Mouse (Mus musculus) heart, postnatal 0 days (tissue): ENCODE results near the gene Tmem44. TPM values are rescaled to one million over a fixed set of nuclear protein-coding genes. Genes with fewer than 3 reads are reported as not detected.

Experiments used
- ATAC-seq: fragments of 200-750 bp; cut with Nextera tagmentation; 2 replicates; pipeline ENCODE4 v1.8.0; 2017; ENCODE audit warnings: low read depth, moderate number of reproducible peaks, moderate library complexity; ENCODE audit not compliant: insufficient read depth
- DNase-seq: peaks from one replicate; pipeline ENCODE4 v3.0.0-alpha.2; 2016; ENCODE audit warnings: low spot score
- H3K27ac ChIP-seq: fragments of 300-500 bp; sonication (generic); 2 replicates; pipeline ENCODE4 v1.5.1; 2014; ENCODE audit warnings: low read depth, mild to moderate bottlenecking
- H3K27me3 ChIP-seq: fragments of 300-500 bp; sonication (generic); 2 replicates; pipeline ENCODE4 v1.6.1; 2014; ENCODE audit warnings: low read length, mixed read lengths; ENCODE audit not compliant: control insufficient read depth, insufficient read depth
- H3K36me3 ChIP-seq: fragments of 300-500 bp; sonication (generic); replicated peaks from 2 replicates; pipeline ENCODE4 v1.6.1; 2014; ENCODE audit warnings: low read length, mixed read lengths; ENCODE audit not compliant: control insufficient read depth, insufficient read depth
- H3K4me1 ChIP-seq: fragments of 300-500 bp; sonication (generic); 2 replicates; pipeline ENCODE4 v1.6.1; 2014; ENCODE audit warnings: antibody characterized with exemption; ENCODE audit not compliant: control insufficient read depth, insufficient read depth
- H3K4me2 ChIP-seq: fragments of 300-500 bp; sonication (generic); 2 replicates; pipeline ENCODE4 v1.6.1; 2014; ENCODE audit warnings: low read depth, mild to moderate bottlenecking, low read length, moderate library complexity
- H3K4me3 ChIP-seq: fragments of 300-500 bp; sonication (generic); 2 replicates; pipeline ENCODE4 v1.5.1; 2014; ENCODE audit warnings: low read depth, low read length
- H3K9ac ChIP-seq: fragments of 300-500 bp; sonication (generic); replicated peaks from 2 replicates; pipeline ENCODE4 v1.6.1; 2014; ENCODE audit warnings: low read depth, low read length, mixed read lengths
- H3K9me3 ChIP-seq: fragments of 300-500 bp; sonication (generic); replicated peaks from 2 replicates; pipeline ENCODE4 v1.6.1; 2016; ENCODE audit warnings: low read length; ENCODE audit not compliant: control insufficient read depth
- CTCF ChIP-seq: IDR thresholded peaks from 2 replicates; pipeline ENCODE4 v1.5.1; 2016; ENCODE audit warnings: antibody characterized with exemption, control low read depth, low read depth
- EP300 ChIP-seq: IDR thresholded peaks from 2 replicates; pipeline ENCODE4 v1.6.1; 2016; ENCODE audit warnings: antibody characterized with exemption, low read depth
- WGBS: fragments of 180-500 bp; shearing (Covaris S2); extraction: QIAGEN DNeasy Blood & Tissue Kit; methylation state at CpG from one replicate; pipeline ENCODE4 v1.1.7; 2014; 5-methylcytosine and 5-hydroxymethylcytosine counted together
- polyA plus RNA-seq: library from polyadenylated mRNA; unstranded; fragments of >200 nt; fragmentation: Nextera tagmentation; extraction: Ambion mirVana; gene quantifications from 2 replicates; pipeline ENCODE4 v1.2.1, GENCODE M21; 2015
- total RNA-seq: library from RNA; depleted of rRNA; stranded (reverse); fragments of >200 nt; gene quantifications from 2 replicates; pipeline ENCODE4 v1.2.3, GENCODE M21; 2014; ENCODE audit warnings: low replicate concordance

Gene Tmem44
- total and polyA plus RNA-seq, 2 experiments from 2014 or later = 14.6 to 31.1 TPM

DNA sequence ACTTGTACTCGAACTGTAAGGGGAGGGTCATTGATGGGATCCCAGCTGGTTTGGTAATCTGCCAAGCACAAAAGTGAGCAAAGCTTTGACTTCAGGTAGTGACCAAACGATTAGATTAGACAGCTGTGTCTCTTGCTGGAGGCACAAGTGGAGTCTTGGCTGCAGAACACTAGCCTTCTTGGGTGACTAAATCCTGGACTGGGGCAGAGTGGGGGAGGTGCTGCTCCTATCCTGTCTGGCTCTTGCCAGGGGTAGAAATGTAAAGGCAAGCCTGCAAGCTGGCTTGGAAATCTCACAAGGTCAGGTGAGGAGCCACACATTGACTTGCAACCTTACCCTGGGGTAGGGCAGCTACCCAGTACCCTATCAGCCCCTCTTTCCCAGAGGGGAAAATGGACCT is 59.9 kb downstream of the Tmem44 start:
- H3K36me3 ChIP-seq = no peaks in the 10 kb centered on the region
- no peak overlapping the region for H3K4me3 ChIP-seq
- H3K9ac ChIP-seq = no peak overlapping the region
- no peak for DNase-seq
- no peak overlapping the region for H3K4me2 ChIP-seq
- no peak for ATAC-seq
- TF ChIP-seq CTCF (no peak), EP300 (no peak)
- 43% methylated on average over 2 of the region's 2 CpGs for WGBS
- H3K4me1 ChIP-seq = 0 out of 2 replicates have a peak, but pooled peaks cover 7% of the 10 kb centered on the region
- no peaks in the 10 kb centered on the region for H3K9me3 ChIP-seq
- H3K27ac ChIP-seq = no peak overlapping the region
- no peaks in the 10 kb centered on the region for H3K27me3 ChIP-seq

DNA sequence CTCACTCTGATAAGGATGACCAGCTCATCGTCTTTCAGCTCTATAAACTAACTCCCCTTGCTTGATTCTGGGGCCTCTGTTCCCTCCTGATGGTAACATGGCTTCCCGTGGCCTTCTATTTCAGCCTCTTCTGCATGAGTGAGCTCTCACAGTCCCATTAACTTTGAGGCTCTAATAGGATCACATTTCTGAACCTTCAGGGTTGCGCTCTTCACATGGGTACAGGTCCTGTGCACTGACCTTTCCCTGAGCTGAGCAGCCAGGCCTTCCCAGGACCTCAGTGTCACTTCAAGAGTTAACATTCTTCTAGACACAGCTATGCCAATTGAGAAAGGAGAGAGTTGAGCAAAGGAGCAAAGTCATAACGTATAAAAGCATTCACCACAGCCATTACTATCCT is 60.3 kb downstream of the Tmem44 start:
- Histone ChIP-seq H3K36me3 (no peaks in the 10 kb centered on the region), H3K4me1 (0 out of 2 replicates have a peak, but pooled peaks cover 7% of the 10 kb centered on the region), H3K27me3 (no peaks in the 10 kb centered on the region), H3K9ac (no peak overlapping the region), H3K4me3 (no peak overlapping the region), H3K4me2 (no peak overlapping the region), H3K27ac (no peak overlapping the region), H3K9me3 (no peaks in the 10 kb centered on the region)
- no peak for ATAC-seq
- DNase-seq = no peak
- 59% methylated on average over 4 of the region's 4 CpGs for WGBS
- no peak for TF ChIP-seq EP300

DNA sequence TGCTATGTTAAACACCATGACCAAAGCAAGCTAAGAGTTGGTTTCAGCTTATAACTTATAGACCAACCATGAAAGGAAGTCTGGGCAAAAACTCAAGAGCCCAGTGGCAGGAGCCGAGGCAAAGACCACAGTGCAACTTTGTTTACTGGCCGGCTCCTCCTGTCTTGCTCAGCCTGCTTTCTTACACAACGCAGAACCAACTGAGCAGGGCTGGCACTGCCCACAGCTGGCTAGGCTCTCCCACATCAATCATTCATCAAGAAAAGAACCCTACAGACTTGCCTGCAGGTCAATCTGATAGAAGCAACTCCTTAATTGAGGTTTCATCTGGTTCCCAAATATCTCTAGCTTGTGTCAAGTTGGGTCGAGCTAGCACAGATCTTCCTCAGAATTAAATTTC is 61.0 kb downstream of the Tmem44 start:
- no peak overlapping the region for H3K27ac ChIP-seq
- TF ChIP-seq EP300 (no peak), CTCF (no peak)
- H3K9ac ChIP-seq = no peak overlapping the region
- no peak overlapping the region for H3K4me2 ChIP-seq
- 0 out of 2 replicates have a peak, but pooled peaks cover 7% of the 10 kb centered on the region for H3K4me1 ChIP-seq
- no peaks in the 10 kb centered on the region for H3K36me3 ChIP-seq
- ATAC-seq (no peak), DNase-seq (no peak)
- H3K4me3 ChIP-seq = no peak overlapping the region
- H3K9me3 ChIP-seq = no peaks in the 10 kb centered on the region
- no peaks in the 10 kb centered on the region for H3K27me3 ChIP-seq
- 68% methylated on average over 4 of the region's 4 CpGs for WGBS

GRCm38 (mm10) chr16:30486498-30486897 is 64.1 kb downstream of the Tmem44 start:
- Histone ChIP-seq H3K4me2 (no peak overlapping the region), H3K27ac (no peak overlapping the region), H3K36me3 (no peaks in the 10 kb centered on the region), H3K4me1 (0 out of 2 replicates have a peak, but pooled peaks cover 7% of the 10 kb centered on the region), H3K9ac (no peak overlapping the region), H3K4me3 (no peak overlapping the region), H3K9me3 (no peaks in the 10 kb centered on the region), H3K27me3 (no peaks in the 10 kb centered on the region)
- TF ChIP-seq CTCF (no peak), EP300 (no peak)
- 32% methylated on average over 4 of the region's 4 CpGs for WGBS
- ATAC-seq = no peak
- no peak for DNase-seq

GRCm38 (mm10) chr16:30477791-30478190 is 72.9 kb downstream of the Tmem44 start:
- no peak for TF ChIP-seq EP300
- TF ChIP-seq CTCF = no peak
- Histone ChIP-seq H3K27me3 (no peaks in the 10 kb centered on the region), H3K36me3 (no peaks in the 10 kb centered on the region), H3K9ac (no peak overlapping the region), H3K27ac (no peak overlapping the region), H3K4me2 (no peak overlapping the region), H3K4me3 (no peak overlapping the region), H3K9me3 (no peaks in the 10 kb centered on the region), H3K4me1 (0 out of 2 replicates have a peak, but pooled peaks cover 7% of the 10 kb centered on the region)
- ATAC-seq = no peak
- WGBS = 84% methylated on average over 5 of the region's 5 CpGs
- DNase-seq = no peak

- Histone ChIP-seq H3K36me3 (no peaks in the 10 kb centered on the region), H3K4me1 (0 out of 2 replicates have a peak, but pooled peaks cover 7% of the 10 kb centered on the region), H3K9me3 (no peaks in the 10 kb centered on the region), H3K9ac (no peak overlapping the region), H3K4me2 (no peak overlapping the region), H3K27me3 (no peaks in the 10 kb centered on the region), H3K27ac (no peak overlapping the region), H3K4me3 (no peak overlapping the region)
- no peak for ATAC-seq
- TF ChIP-seq EP300 = no peak
- no peak for TF ChIP-seq CTCF
- DNase-seq = no peak
- WGBS = 84% methylated on average over 3 of the region's 3 CpGs
Observed at GRCm38 (mm10) chr16:30477006-30477405, 73.6 kb downstream of the Tmem44 start.
